Mouse (Mus musculus) limb, embryonic 14.5 days (tissue): ENCODE results near the gene Dazap1. TPM values are rescaled to one million over a fixed set of nuclear protein-coding genes. Genes with fewer than 3 reads are reported as not detected.

Experiments
- ATAC-seq: fragments of 200-750 bp; cut with Nextera tagmentation; 2 replicates; pipeline ENCODE4 v1.8.0; 2017; ENCODE audit warnings: low read depth, moderate number of reproducible peaks, moderate TSS enrichment; ENCODE audit not compliant: low FRiP score
- DNase-seq: peaks from one replicate; pipeline ENCODE4 v3.0.0-alpha.2; 2015; ENCODE audit warnings: low spot score
- H3K27ac ChIP-seq: fragments of 300-500 bp; sonication (generic); replicated peaks from 2 replicates; pipeline ENCODE4 v1.5.1; 2014; ENCODE audit warnings: low read depth, mild to moderate bottlenecking, low read length, moderate library complexity, mixed read lengths
- H3K27me3 ChIP-seq: fragments of 300-500 bp; sonication (generic); 2 replicates; pipeline ENCODE4 v1.6.1; 2014; ENCODE audit warnings: low read length, mixed read lengths; ENCODE audit not compliant: control insufficient read depth, insufficient read depth
- H3K36me3 ChIP-seq: fragments of 300-500 bp; sonication (generic); 2 replicates; pipeline ENCODE4 v1.6.1; 2014; ENCODE audit warnings: mild to moderate bottlenecking, low read length, moderate library complexity, mixed read lengths; ENCODE audit not compliant: control insufficient read depth, insufficient read depth
- H3K4me1 ChIP-seq: fragments of 300-500 bp; sonication (generic); 2 replicates; pipeline ENCODE4 v1.6.1; 2014; ENCODE audit warnings: antibody characterized with exemption, low read length, mixed read lengths; ENCODE audit not compliant: control insufficient read depth, insufficient read depth
- H3K4me2 ChIP-seq: fragments of 300-500 bp; sonication (generic); replicated peaks from 2 replicates; pipeline ENCODE4 v1.6.1; 2014; ENCODE audit warnings: low read depth, mild to moderate bottlenecking, low read length, moderate library complexity; ENCODE audit not compliant: severe bottlenecking
- H3K4me3 ChIP-seq: fragments of 300-500 bp; sonication (generic); replicated peaks from 2 replicates; pipeline ENCODE4 v1.5.1; 2014; ENCODE audit warnings: low read length
- H3K9ac ChIP-seq: fragments of 300-500 bp; sonication (generic); 2 replicates; pipeline ENCODE4 v1.6.1; 2014; ENCODE audit warnings: mild to moderate bottlenecking, low read depth, low read length, moderate library complexity; ENCODE audit not compliant: severe bottlenecking
- H3K9me3 ChIP-seq: fragments of 300-500 bp; sonication (generic); 2 replicates; pipeline ENCODE4 v1.6.1; 2016; ENCODE audit warnings: low read length; ENCODE audit not compliant: control insufficient read depth
- POLR2A ChIP-seq: fragments of 200-500 bp; IDR thresholded peaks from 2 replicates; pipeline ENCODE4 v1.8.0; 2012; ENCODE audit warnings: inconsistent platforms, mild to moderate bottlenecking, moderate library complexity, borderline replicate concordance; ENCODE audit not compliant: insufficient read depth, insufficient read length; ENCODE audit errors: extremely low read depth
- WGBS: fragments of 180-500 bp; shearing (Covaris S2); extraction: QIAGEN DNeasy Blood & Tissue Kit; methylation state at CpG from one replicate; pipeline ENCODE4 v1.1.7; 2014; 5-methylcytosine and 5-hydroxymethylcytosine counted together
- polyA plus RNA-seq, 2 experiments: library from polyadenylated mRNA; depleted of rRNA in 1 of 2; stranded (reverse) in 1 of 2; unstranded in 1 of 2; fragments of >200 nt; fragmentation: Nextera tagmentation in 1 of 2; extraction: Ambion mirVana in 1 of 2; gene quantifications; 2 replicates each; pipeline versions ENCODE4 v1.2.1 to v1.2.3; 2012 to 2014

Dazap1 gene
- polyA plus RNA-seq, 2 experiments = 46.1 to 272 TPM

GRCm38 (mm10) chr10:80300672-80301181 is 39.4 kb downstream of the Dazap1 start:
- Histone ChIP-seq H3K4me2 (no peak overlapping the region), H3K9me3 (no peaks in the 10 kb centered on the region), H3K27ac (no peak overlapping the region), H3K9ac (no peak overlapping the region), H3K27me3 (peaks cover 60% of the 10 kb centered on the region), H3K4me1 (peaks cover 9% of the 10 kb centered on the region), H3K36me3 (no peaks in the 10 kb centered on the region), H3K4me3 (no peak overlapping the region)
- 30% methylated on average over 11 of the region's 11 CpGs for WGBS
- no peak for TF ChIP-seq POLR2A
- no peak for DNase-seq
- no peak for ATAC-seq

GRCm38 (mm10) chr10:80301256-80302081 is 40.2 kb downstream of the Dazap1 start:
- Histone ChIP-seq H3K4me1 (peaks cover 4% of the 10 kb centered on the region), H3K4me3 (no peak overlapping the region), H3K9me3 (no peaks in the 10 kb centered on the region), H3K27ac (no peak overlapping the region), H3K9ac (no peak overlapping the region), H3K4me2 (no peak overlapping the region), H3K27me3 (peaks cover 67% of the 10 kb centered on the region), H3K36me3 (no peaks in the 10 kb centered on the region)
- ATAC-seq (no peak), DNase-seq (no peak)
- WGBS = 67% methylated on average over 8 of the region's 10 CpGs
- TF ChIP-seq POLR2A = no peak

- H3K27me3 ChIP-seq = peaks cover 67% of the 10 kb centered on the region
- H3K4me1 ChIP-seq = no peaks in the 10 kb centered on the region
- TF ChIP-seq POLR2A = no peak
- H3K36me3 ChIP-seq = no peaks in the 10 kb centered on the region
- ATAC-seq (no peak), DNase-seq (no peak)
- WGBS = 44% methylated on average over 5 of the region's 5 CpGs
- no peak overlapping the region; the same call in 1 of the 2 replicates for H3K4me2 ChIP-seq
- H3K27ac ChIP-seq = no peak overlapping the region
- no peaks in the 10 kb centered on the region for H3K9me3 ChIP-seq
- H3K9ac ChIP-seq = no peak overlapping the region
- no peak overlapping the region for H3K4me3 ChIP-seq
These were observed 40.7 kb downstream of the Dazap1 start for GRCm38 (mm10) chr10:80302082-80302355.

- no peak for TF ChIP-seq POLR2A
- H3K9ac ChIP-seq = no peak overlapping the region
- DNase-seq (no peak), ATAC-seq (no peak)
- no peaks in the 10 kb centered on the region for H3K4me1 ChIP-seq
- H3K27me3 ChIP-seq = peaks cover 67% of the 10 kb centered on the region
- 9% methylated on average over 9 of the region's 9 CpGs for WGBS
- H3K4me2 ChIP-seq = no peak overlapping the region; the same call in 1 of the 2 replicates
- H3K9me3 ChIP-seq = no peaks in the 10 kb centered on the region
- no peak overlapping the region for H3K27ac ChIP-seq
- H3K4me3 ChIP-seq = no peak overlapping the region
- H3K36me3 ChIP-seq = no peaks in the 10 kb centered on the region
These were observed 41.2 kb downstream of the Dazap1 start for GRCm38 (mm10) chr10:80302471-80302881.

GRCm38 (mm10) chr10:80304458-80304857 is 43.2 kb downstream of the Dazap1 start:
- H3K27me3 ChIP-seq = peaks cover 53% of the 10 kb centered on the region
- H3K9me3 ChIP-seq = no peaks in the 10 kb centered on the region
- 18% methylated on average over 12 of the region's 12 CpGs for WGBS
- no peak overlapping the region for H3K27ac ChIP-seq
- no peak for TF ChIP-seq POLR2A
- no peak overlapping the region for H3K4me3 ChIP-seq
- ATAC-seq = no peak
- H3K4me2 ChIP-seq = 0 out of 2 replicates have a peak overlapping the region, but pooled peaks have one; percentile 2
- H3K36me3 ChIP-seq = no peaks in the 10 kb centered on the region
- DNase-seq = no peak
- no peaks in the 10 kb centered on the region for H3K4me1 ChIP-seq
- H3K9ac ChIP-seq = no peak overlapping the region

GRCm38 (mm10) chr10:80304862-80305261 is 43.6 kb downstream of the Dazap1 start:
- H3K4me1 ChIP-seq = no peaks in the 10 kb centered on the region
- no peak overlapping the region for H3K9ac ChIP-seq
- no peak overlapping the region for H3K27ac ChIP-seq
- H3K4me2 ChIP-seq = 0 out of 2 replicates have a peak overlapping the region, but pooled peaks have one; percentile 2
- no peak for TF ChIP-seq POLR2A
- no peak for ATAC-seq
- no peaks in the 10 kb centered on the region for H3K36me3 ChIP-seq
- 13% methylated on average over 25 of the region's 25 CpGs for WGBS
- no peak overlapping the region for H3K4me3 ChIP-seq
- no peaks in the 10 kb centered on the region for H3K9me3 ChIP-seq
- DNase-seq = no peak
- H3K27me3 ChIP-seq = peaks cover 49% of the 10 kb centered on the region
